Mouse (Mus musculus) heart, embryonic 12.5 days (tissue): ENCODE data around the gene Bcar3. TPM values are rescaled to one million over a fixed set of nuclear protein-coding genes. Genes with fewer than 3 reads are reported as not detected.
"Not testable (repeated sequence)": the region's sequence is repeated elsewhere in the genome, so short reads cannot be mapped to it uniquely, and the experiment has no call there.

Experiments
- ATAC-seq: fragments of 200-750 bp; cut with Nextera tagmentation; 2 replicates; pipeline ENCODE4 v1.8.0; 2017; ENCODE audit warnings: moderate TSS enrichment, moderate library complexity; ENCODE audit not compliant: insufficient number of reproducible peaks, low FRiP score
- H3K27ac ChIP-seq: fragments of 300-500 bp; sonication (generic); 2 replicates; pipeline ENCODE4 v1.5.1; 2016; ENCODE audit warnings: mild to moderate bottlenecking, moderate library complexity; ENCODE audit not compliant: poor library complexity, severe bottlenecking
- H3K27me3 ChIP-seq: fragments of 300-500 bp; sonication (generic); replicated peaks from 2 replicates; pipeline ENCODE4 v1.6.1; 2016; ENCODE audit warnings: mild to moderate bottlenecking, moderate library complexity
- H3K36me3 ChIP-seq: fragments of 300-500 bp; sonication (generic); 2 replicates; pipeline ENCODE4 v1.6.1; 2016; ENCODE audit warnings: mild to moderate bottlenecking, moderate library complexity
- H3K4me1 ChIP-seq: fragments of 300-500 bp; sonication (generic); replicated peaks from 2 replicates; pipeline ENCODE4 v1.6.1; 2016; ENCODE audit warnings: mild to moderate bottlenecking
- H3K4me2 ChIP-seq: fragments of 300-500 bp; sonication (generic); 2 replicates; pipeline ENCODE4 v1.6.1; 2016; ENCODE audit warnings: mild to moderate bottlenecking, moderate library complexity
- H3K4me3 ChIP-seq: fragments of 300-500 bp; sonication (generic); 2 replicates; pipeline ENCODE4 v1.5.1; 2016; ENCODE audit warnings: mild to moderate bottlenecking
- H3K9ac ChIP-seq: fragments of 300-500 bp; sonication (generic); 2 replicates; pipeline ENCODE4 v1.6.1; 2016; ENCODE audit warnings: mild to moderate bottlenecking, moderate library complexity
- H3K9me3 ChIP-seq: fragments of 300-500 bp; sonication (generic); replicated peaks from 2 replicates; pipeline ENCODE4 v1.6.1; 2016; ENCODE audit warnings: mild to moderate bottlenecking, moderate library complexity
- WGBS: fragments of 180-500 bp; shearing (Covaris S2); methylation state at CpG from one replicate; pipeline ENCODE4 v1.1.7; 2016; 5-methylcytosine and 5-hydroxymethylcytosine counted together
- polyA plus RNA-seq: library from polyadenylated mRNA; unstranded; fragments of >200 nt; fragmentation: Nextera tagmentation; extraction: Ambion mirVana; gene quantifications from 2 replicates; pipeline ENCODE4 v1.2.1, GENCODE M21; 2016

The Bcar3 gene
- polyA plus RNA-seq, 1 experiment from 2014 or later, result 7.3 TPM

DNA sequence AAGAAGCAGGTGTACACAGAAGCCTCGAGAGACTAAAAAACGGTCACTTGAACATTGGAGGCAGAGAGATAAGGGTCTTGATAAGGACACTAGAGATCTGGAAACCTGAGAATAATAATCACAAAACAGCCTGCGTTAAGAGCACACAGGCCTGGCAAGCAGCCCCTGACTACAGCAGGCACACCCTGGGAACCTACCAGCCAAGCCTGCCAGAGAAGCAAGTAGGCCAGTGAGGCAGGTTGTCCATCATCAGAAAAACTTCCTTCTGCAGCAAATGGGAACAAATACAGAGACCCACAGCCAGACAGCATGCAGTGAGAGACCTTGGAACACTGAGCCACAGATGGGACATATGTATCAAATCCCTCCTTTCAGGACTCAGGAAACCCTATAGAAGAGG lies 93.8 kb downstream of the Bcar3 start:
- Histone ChIP-seq H3K4me2 (no peak overlapping the region), H3K9ac (no peak overlapping the region), H3K4me3 (no peak overlapping the region), H3K27me3 (no peaks in the 10 kb centered on the region), H3K9me3 (no peaks in the 10 kb centered on the region), H3K36me3 (no peaks in the 10 kb centered on the region), H3K4me1 (peaks cover 9% of the 10 kb centered on the region; the same call in 1 of the 2 replicates), H3K27ac (no peak overlapping the region)
- 33% methylated on average over 3 of the region's 3 CpGs for WGBS
- ATAC-seq, result no peak

DNA sequence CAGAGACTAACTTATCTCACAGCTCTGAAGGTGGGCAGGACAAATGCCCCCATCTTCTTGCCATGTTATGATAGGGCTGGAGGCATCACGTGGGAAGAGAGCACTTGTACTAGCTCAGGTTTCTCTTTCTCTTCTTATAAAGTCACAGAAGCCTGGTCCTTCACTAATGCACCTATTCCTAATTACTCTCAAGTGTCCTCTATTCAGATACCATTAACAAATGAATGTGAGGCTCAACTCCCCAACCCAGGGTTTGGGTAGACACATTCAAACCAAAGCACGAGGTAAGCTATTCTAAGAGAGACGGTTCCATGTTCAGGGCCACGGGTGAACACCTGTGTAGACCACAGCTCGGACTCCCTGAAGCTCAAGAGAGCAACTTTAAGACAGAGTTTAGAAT lies 96.0 kb downstream of the Bcar3 start:
- Histone ChIP-seq H3K9ac (no peak overlapping the region), H3K4me3 (no peak overlapping the region)
- 88% methylated on average over 5 of the region's 5 CpGs for WGBS

DNA sequence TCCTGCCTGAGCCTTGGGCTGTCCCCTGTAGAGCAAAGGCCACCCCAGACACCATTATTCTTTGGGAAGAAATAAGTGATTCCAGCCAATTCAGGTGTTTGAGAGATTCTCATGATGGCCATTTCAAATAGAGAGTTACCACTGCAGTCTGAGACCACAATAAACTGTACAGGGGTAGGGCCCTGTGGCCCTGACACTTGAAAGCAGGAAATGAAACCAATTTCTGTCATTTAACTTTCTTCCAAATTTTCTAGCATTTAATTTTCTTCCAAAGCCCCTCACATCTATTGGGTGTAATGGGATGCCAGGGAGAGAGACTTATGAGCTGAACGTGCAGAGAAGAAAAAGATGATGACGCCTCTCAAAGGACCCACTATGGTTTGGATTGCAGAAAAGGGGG lies 97.2 kb downstream of the Bcar3 start:
- peaks cover 3% of the 10 kb centered on the region; the same call in 1 of the 2 replicates for H3K4me1 ChIP-seq
- no peak for ATAC-seq
- H3K4me2 ChIP-seq, result no peak overlapping the region
- no peaks in the 10 kb centered on the region for H3K27me3 ChIP-seq
- 91% methylated on average over 2 of the region's 2 CpGs for WGBS
- no peaks in the 10 kb centered on the region for H3K9me3 ChIP-seq
- no peaks in the 10 kb centered on the region for H3K36me3 ChIP-seq
- H3K4me3 ChIP-seq, result no peak overlapping the region
- no peak overlapping the region for H3K27ac ChIP-seq
- no peak overlapping the region for H3K9ac ChIP-seq

More for the DNA sequence above, 96.0 kb downstream of the Bcar3 start:
- H3K27me3 ChIP-seq, result no peaks in the 10 kb centered on the region
- H3K4me1 ChIP-seq, result peaks cover 3% of the 10 kb centered on the region; the same call in 1 of the 2 replicates
- H3K36me3 ChIP-seq, result no peaks in the 10 kb centered on the region
- no peaks in the 10 kb centered on the region for H3K9me3 ChIP-seq
- H3K4me2 ChIP-seq, result no peak overlapping the region
- no peak for ATAC-seq
- H3K27ac ChIP-seq, result no peak overlapping the region

DNA sequence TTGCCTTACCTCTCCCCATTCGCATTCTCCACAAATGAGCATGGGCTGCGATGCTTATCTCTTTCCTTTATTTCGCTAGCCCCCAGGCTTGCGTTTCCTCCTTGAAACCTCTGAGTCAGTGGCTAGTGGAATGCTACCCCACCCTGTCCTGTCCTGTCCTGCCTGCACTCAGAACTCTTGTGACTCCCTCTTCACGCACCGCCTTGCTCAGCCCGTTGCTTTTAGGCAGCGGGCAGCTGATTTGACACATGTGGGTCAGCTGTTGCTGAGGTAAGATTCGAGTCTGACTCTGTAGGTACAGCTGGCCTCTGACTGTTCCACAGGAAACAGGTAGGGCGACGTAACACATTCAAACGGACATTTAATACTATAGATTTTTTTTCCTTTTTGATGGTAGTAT lies 97.9 kb downstream of the Bcar3 start:
- no peak overlapping the region for H3K4me3 ChIP-seq
- peaks cover 3% of the 10 kb centered on the region; the same call in 1 of the 2 replicates for H3K4me1 ChIP-seq
- H3K27me3 ChIP-seq, result 0 out of 2 replicates have a peak, but pooled peaks cover under 1% of the 10 kb centered on the region
- no peak overlapping the region for H3K27ac ChIP-seq
- H3K36me3 ChIP-seq, result no peaks in the 10 kb centered on the region
- no peaks in the 10 kb centered on the region for H3K9me3 ChIP-seq
- WGBS, result 37% methylated on average over 12 of the region's 12 CpGs
- H3K9ac ChIP-seq, result no peak overlapping the region
- no peak for ATAC-seq
- no peak overlapping the region for H3K4me2 ChIP-seq

DNA sequence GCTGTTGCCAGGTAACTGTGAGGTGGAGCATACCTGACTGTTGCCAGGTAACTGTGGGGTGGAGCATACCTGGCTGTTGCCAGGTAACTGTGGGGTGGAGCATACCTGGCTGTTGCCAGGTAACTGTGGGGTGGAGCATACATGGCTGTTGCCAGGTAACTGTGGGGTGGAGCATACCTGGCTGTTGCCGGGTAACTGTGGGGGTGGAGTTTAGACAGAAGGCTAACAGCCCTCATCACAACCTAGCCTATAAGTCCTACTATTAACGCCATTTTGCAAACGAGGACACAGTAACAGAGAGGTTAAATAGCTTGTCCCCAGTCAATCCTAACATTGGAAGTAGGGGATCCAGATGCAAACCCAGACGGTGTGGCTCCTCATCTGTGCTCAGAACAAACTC lies 99.5 kb downstream of the Bcar3 start:
- not testable (repeated sequence) for H3K4me2 ChIP-seq, H3K27ac ChIP-seq, H3K4me3 ChIP-seq, H3K27me3 ChIP-seq, H3K9me3 ChIP-seq, ATAC-seq, H3K9ac ChIP-seq, H3K36me3 ChIP-seq, H3K4me1 ChIP-seq
- WGBS, result 56% methylated on average over 4 of the region's 4 CpGs

GRCm38 (mm10) chr3:122393836-122394374 lies 100.0 kb downstream of the Bcar3 start:
- H3K27ac ChIP-seq, result no peak overlapping the region
- 83% methylated on average over 12 of the region's 12 CpGs for WGBS
- H3K9ac ChIP-seq, result no peak overlapping the region
- no peak overlapping the region for H3K4me2 ChIP-seq
- 0 out of 2 replicates have a peak, but pooled peaks cover 4% of the 10 kb centered on the region for H3K27me3 ChIP-seq
- no peak for ATAC-seq
- no peaks in the 10 kb centered on the region for H3K9me3 ChIP-seq
- H3K36me3 ChIP-seq, result no peaks in the 10 kb centered on the region
- no peak overlapping the region for H3K4me3 ChIP-seq
- peaks cover 3% of the 10 kb centered on the region; the same call in 1 of the 2 replicates for H3K4me1 ChIP-seq

DNA sequence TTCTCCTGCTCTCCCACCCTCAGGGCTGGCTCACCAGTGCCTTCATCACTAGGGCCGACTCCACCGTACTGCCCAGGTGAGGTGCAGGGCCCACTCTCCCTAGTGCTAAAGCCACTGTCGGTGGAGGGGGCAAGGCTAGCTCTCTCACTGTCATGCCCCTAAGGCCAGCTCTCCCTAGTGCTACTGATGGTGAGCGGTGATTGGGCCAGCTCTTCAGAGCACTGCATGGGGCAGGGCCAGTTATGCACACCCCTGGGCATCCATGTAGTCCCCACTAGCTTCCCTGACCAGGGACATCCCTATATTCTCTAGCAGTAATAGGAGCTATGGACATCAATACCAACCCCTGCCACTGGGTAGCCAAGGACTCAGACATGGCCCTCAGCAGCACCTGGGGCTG lies 103.0 kb downstream of the Bcar3 start:
- Histone ChIP-seq H3K4me2 (no peak overlapping the region), H3K4me3 (no peak overlapping the region), H3K9me3 (no peaks in the 10 kb centered on the region), H3K4me1 (peaks cover 11% of the 10 kb centered on the region), H3K9ac (no peak overlapping the region), H3K36me3 (no peaks in the 10 kb centered on the region), H3K27ac (no peak overlapping the region), H3K27me3 (0 out of 2 replicates have a peak, but pooled peaks cover 4% of the 10 kb centered on the region)
- peak; percentile 19; the same call in 1 of the 2 replicates for ATAC-seq
- 87% methylated on average over 4 of the region's 4 CpGs for WGBS

GRCm38 (mm10) chr3:122397401-122397800 lies 103.5 kb downstream of the Bcar3 start:
- Histone ChIP-seq H3K9me3 (no peaks in the 10 kb centered on the region), H3K36me3 (no peaks in the 10 kb centered on the region), H3K4me2 (no peak overlapping the region), H3K9ac (no peak overlapping the region), H3K4me3 (no peak overlapping the region), H3K4me1 (peaks cover 15% of the 10 kb centered on the region), H3K27me3 (0 out of 2 replicates have a peak, but pooled peaks cover 4% of the 10 kb centered on the region), H3K27ac (no peak overlapping the region)
- no peak for ATAC-seq
- 78% methylated on average over 7 of the region's 7 CpGs for WGBS

DNA sequence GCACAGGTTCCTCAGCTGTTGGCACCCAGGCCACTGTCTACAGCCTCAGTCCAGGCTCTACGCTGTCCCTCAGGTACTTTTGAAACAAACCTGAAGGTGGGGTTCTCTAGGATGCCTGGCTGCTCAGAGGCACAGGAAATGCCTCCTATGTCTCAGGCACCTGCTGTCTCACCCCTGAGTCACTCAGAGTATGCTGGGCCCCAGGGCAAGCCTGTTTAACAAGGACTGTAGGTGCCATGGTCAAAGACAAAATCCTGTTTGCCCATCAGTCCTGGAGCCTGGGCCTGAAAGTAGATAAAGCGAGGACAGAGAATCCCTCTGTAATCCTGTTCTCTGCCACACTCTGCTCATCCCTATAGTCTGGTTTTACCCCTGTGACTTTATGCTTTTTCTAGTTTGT lies 107.1 kb downstream of the Bcar3 start:
- Histone ChIP-seq H3K27me3 (0 out of 2 replicates have a peak, but pooled peaks cover 4% of the 10 kb centered on the region), H3K9me3 (no peaks in the 10 kb centered on the region), H3K4me1 (peaks cover 22% of the 10 kb centered on the region), H3K4me2 (no peak overlapping the region), H3K4me3 (no peak overlapping the region), H3K27ac (no peak overlapping the region), H3K9ac (no peak overlapping the region), H3K36me3 (no peaks in the 10 kb centered on the region)
- 91% methylated on average over 2 of the region's 2 CpGs for WGBS
- no peak for ATAC-seq

DNA sequence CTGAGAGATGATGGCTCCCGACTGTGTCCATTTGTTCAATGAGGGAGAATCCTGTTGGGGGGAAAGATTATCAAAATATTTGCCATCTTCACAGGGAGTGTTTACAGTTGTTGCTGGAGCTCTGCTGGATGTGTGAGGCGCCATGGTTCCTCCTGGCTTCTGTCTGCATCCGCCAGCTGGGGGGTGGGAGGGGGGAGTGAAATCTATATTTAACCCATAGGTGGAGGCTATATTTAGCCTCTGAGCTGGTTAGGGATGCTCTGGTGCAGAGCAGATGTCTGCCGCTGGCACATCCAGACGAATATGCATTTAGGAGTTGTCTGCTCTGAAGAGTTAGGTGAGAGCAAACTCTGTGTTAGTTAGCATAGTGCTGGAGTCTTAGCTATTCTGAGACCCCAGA lies 108.2 kb downstream of the Bcar3 start:
- H3K9me3 ChIP-seq, result no peaks in the 10 kb centered on the region
- peak overlapping the region; percentile 41 for H3K4me2 ChIP-seq
- H3K27me3 ChIP-seq, result 0 out of 2 replicates have a peak, but pooled peaks cover under 1% of the 10 kb centered on the region
- WGBS, result 25% methylated on average over 5 of the region's 5 CpGs
- H3K36me3 ChIP-seq, result no peaks in the 10 kb centered on the region
- peak; percentile 38; the same call in 1 of the 2 replicates for ATAC-seq
- no peak overlapping the region for H3K27ac ChIP-seq
- H3K4me3 ChIP-seq, result no peak overlapping the region
- no peak overlapping the region for H3K9ac ChIP-seq
- H3K4me1 ChIP-seq, result peaks cover 22% of the 10 kb centered on the region

DNA sequence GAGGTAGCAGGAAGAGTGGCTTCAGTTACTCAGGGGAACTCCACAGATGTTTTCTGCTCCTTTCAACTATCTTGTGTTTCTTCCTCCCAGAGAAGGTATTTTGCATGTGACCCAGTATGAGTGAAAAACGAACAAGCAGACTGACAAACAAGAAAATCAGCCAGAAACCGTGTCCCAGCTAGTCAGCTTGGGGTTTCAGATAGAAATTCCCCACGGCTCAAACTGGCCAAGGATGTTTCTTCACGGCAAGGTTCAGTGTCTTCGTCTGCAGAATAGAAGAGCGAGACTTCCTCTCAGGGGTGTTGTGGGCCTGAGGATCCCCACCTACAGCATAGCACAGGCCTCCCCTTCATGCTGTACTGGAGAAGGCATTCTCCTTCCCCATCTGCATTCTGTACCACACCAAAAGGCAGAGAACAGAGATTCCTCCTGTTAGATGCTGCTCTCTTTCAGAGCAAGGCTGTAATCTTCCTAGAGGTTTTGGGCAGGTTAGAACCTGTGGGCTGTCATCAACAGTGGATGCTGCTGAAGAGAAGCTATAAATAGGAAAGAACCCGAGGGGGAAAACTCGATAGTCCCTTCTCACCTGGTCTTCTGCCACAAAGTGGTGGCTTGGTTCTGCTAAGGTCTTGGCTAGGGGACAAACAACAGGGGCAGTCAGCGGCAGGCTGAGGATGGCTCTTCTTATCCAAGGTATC lies 110.1 kb downstream of the Bcar3 start:
- H3K9ac ChIP-seq, result no peak overlapping the region
- peaks cover 22% of the 10 kb centered on the region for H3K4me1 ChIP-seq
- H3K4me3 ChIP-seq, result no peak overlapping the region
- no peaks in the 10 kb centered on the region for H3K36me3 ChIP-seq
- no peak for ATAC-seq
- WGBS, result 64% methylated on average over 9 of the region's 9 CpGs
- H3K27me3 ChIP-seq, result peaks cover 3% of the 10 kb centered on the region; the same call in 1 of the 2 replicates
- H3K9me3 ChIP-seq, result no peaks in the 10 kb centered on the region
- no peak overlapping the region for H3K4me2 ChIP-seq
- no peak overlapping the region for H3K27ac ChIP-seq
